Mouse (Mus musculus): ENCODE data around the gene Tmem214.

Gene Tmem214

DNA sequence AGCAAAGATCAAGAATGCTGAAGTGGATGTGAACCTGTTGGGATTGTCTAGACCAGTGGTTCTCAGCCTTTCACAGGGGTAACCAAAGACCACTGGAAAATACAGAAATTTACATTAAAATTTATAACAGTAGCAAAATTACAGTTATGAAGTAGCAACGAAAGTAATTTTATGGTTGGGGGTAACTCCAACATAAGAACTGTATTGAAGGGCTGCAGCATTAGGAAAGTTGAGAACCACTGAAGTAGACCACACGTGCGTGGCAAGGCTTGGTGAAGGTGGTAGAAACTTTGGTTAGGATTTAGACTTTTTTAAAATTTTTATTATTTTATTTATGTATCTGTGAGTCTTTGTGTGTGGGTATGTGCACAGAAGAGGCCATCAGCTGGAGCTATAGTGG is at the start of gene Tmem214:
Gene Tmem214, plus strand, starts transcription at position 301 of the 400 bp plus-strand sequence.
- no peak for DNase-seq (ENCODE audit: inconsistent ontology term)

- no peak for DNase-seq (ENCODE audit: inconsistent ontology term)
Observed at GRCm38 (mm10) chr5:30818758-30819309, 49.0 kb upstream of the Tmem214 start.

- no peak for DNase-seq (ENCODE audit: inconsistent ontology term)
Observed at GRCm38 (mm10) chr5:30822689-30823088, 45.1 kb upstream of the Tmem214 start.

GRCm38 (mm10) chr5:30823091-30823490 is 44.7 kb upstream of the Tmem214 start:
- no peak for DNase-seq (ENCODE audit: inconsistent ontology term)

DNA sequence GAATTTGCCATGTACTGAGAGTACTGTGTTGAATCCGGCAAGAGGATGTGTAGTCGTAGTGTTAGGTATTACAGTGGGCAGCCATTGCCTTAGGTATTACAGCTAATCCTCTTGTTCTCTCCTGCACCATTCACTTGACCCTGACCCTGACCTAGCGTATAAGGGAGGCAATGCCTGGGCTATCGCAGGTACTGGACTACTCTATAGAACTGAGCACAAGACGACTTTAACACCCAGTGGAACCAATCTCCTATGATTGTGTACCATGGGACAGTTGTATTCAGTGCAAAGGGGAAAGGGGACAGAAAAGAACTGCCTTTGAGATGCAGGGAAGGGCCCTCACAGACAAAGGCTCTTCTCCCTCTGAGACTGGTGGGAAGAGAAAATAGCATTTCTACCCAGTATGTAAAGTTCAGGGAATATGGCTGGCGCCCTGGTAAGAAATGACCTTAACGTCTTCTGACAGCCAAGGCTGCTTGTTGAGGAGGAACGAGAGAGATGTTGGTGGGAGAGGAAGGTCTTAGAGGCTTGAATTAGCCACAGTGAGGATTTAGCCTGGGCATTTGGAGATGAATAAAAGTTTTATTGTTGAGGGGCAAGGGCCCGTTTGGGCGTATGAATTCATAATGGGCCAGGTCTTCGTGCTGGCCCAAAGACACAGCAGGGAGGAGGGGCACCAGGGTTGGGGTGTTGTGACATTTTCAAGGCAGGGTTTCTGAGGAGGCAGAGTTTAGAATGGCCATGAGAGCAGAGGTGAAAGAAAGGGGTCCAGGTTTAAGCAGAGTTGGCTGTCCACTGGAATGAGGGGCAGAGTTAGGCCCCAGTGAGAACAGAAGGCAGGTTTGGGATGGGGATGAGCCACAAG is 43.5 kb upstream of the Tmem214 start:
- DNase-seq (ENCODE audit: inconsistent ontology term) = no peak

GRCm38 (mm10) chr5:30825166-30825565 is 42.6 kb upstream of the Tmem214 start:
- no peak for DNase-seq (ENCODE audit: inconsistent ontology term)

GRCm38 (mm10) chr5:30825821-30826220 is 42.0 kb upstream of the Tmem214 start:
- no peak for DNase-seq (ENCODE audit: inconsistent ontology term)

DNA sequence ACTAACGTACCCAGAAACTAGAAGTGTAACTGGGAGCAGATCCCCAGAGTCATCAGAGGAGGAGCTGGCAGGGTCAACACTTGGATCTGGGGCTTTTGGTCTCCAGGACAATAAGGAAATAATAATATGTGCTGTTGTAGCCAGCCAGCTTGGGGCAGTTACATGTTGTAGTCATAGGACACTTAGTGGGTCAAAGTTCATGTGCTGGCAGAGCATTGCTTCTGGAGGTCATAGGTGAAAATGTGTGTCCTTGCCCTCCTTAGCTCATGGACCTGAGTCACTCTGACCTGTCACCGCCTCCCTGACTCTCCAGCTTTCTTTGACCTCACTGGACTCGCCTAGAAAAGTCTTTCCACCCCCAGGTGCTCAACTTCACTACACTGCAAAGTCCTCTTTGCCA is 34.4 kb upstream of the Tmem214 start:
- DNase-seq (ENCODE audit: inconsistent ontology term) = no peak

DNA sequence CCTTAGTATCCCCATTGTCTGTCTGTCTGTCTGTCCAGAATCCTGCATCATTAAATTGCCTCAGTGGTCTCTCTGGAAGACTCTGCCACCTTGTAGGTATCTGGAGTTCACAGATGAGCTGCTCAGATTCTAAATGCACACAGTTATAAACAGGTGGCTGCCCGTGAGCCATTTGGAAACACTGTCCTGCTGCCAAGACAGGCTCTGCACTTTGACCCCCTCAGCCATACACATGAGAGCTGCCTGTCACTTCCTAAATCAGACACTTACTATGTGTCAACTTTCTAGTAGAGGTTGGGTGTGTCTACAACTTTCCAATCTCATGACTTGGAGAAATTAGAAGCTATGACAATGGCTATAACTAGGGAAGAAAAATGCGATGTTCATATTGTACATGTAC is 28.1 kb upstream of the Tmem214 start:
- no peak for DNase-seq (ENCODE audit: inconsistent ontology term)

DNA sequence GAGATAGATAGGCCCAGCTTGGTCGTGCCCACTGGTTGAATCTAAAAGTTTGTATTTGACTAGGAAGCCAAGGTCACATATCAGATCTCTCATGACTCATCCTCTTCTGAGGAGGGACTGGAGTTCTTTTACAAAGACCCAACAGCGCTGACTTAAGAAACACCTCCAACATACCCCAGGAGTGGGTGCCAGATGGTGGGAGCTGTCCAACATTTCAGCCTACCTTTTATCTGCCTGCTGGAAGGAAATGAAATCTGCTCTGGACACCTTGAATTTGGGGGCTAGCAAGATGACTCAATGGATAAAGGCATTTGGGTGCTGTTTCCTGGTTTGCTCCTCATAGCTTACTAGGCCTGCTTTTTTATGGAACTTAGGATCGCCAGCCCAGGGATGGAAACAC is 25.9 kb upstream of the Tmem214 start:
- DNase-seq (ENCODE audit: inconsistent ontology term) = no peak

DNA sequence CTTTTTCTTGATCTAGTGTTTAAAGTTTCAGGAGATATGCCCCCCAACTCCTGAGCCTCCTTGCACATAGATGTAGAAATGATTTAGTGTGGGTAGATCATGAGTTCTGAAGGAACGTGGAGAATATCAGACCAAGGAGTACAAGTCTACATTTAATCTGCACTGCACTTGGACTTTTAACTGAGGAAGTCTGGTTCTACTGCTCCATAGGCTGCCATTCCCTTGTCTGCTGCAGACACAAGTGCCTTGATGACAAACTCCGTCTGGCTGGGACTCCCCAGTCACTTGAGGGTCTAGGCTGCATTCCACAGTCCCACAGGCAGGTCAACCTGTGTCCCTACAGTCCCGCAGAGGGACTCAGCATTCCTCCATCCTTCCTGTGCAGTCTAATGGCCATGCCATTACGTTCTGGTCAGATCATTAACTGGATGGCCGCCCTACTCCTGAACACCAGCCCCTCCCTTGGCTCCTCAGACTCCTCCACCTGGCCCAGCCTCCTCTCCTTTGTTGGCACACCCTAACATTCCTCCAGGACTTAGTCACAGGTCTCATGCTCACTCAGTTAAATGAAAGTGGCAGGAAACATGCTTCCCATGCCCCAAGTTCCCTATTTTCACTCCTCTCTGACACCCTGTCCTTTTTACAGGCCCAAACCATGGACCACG is 17.8 kb upstream of the Tmem214 start:
- DNase-seq (ENCODE audit: inconsistent ontology term) = peak; percentile 92

DNA sequence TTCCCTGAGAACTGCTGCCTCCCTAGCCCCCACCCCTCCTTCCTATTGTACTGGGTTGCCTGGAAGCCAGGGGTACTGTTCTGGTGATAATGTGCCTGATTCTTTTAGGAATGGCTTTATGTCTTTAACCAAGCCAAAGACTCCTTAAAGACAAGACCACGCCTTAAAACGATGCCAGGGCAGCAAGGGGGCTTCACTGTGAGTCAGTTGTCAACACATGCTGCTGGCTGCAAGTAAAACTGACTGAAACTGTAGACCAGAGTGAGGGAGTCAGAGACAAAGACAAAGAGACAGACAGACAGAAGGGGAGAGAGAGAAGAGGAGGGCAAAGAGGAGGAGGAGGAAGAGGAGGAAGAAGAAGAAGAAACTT is 17.3 kb upstream of the Tmem214 start:
- no peak for DNase-seq (ENCODE audit: inconsistent ontology term)

DNA sequence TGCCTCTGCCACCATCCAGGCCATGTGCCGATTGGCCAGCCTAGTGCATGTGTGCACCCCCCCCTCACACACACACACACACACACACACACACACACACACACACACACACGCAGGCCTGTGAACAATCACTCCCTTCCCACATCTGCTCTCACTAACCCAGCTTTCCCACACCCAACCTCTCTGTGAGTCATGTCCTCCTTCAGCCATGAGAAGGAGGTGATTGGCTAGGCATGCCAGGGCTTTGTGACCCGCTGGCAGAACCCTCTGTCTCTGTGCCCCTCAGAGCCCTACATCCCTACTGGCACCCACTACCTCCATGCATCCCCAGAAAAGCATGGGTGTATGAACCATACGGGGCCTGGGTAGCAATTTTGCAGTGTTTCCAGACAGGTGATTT is 14.3 kb upstream of the Tmem214 start:
- DNase-seq (ENCODE audit: inconsistent ontology term) = no peak

- no peak for DNase-seq (ENCODE audit: inconsistent ontology term)
Observed at GRCm38 (mm10) chr5:30855674-30856073, 12.1 kb upstream of the Tmem214 start.

DNA sequence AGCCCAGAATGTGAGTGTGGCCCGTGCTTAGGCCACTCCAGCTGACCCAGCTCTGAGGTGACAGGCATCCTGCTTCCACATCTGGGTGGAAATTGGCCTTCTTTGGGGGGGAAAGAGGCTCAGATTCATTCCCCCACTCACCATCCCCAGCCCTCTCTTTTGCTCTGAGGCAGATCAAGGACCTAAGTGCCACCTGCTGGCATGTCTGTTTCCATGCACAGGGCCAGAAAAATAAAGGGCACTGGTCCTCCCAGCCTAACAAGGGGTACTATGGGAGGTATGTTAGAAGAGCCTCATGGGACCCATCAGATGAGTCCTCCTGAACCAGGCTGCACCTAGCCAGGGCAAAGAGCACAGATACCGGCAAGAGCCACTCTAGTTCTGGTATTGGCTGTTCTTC is 11.7 kb upstream of the Tmem214 start:
- no peak for DNase-seq (ENCODE audit: inconsistent ontology term)

- DNase-seq (ENCODE audit: inconsistent ontology term) = no peak
Observed at GRCm38 (mm10) chr5:30863852-30864251, 4.0 kb upstream of the Tmem214 start.

GRCm38 (mm10) chr5:30864322-30864721 is 3.5 kb upstream of the Tmem214 start:
- DNase-seq (ENCODE audit: inconsistent ontology term) = no peak

- DNase-seq (ENCODE audit: inconsistent ontology term) = no peak
Observed at GRCm38 (mm10) chr5:30866871-30867270, 941 bp upstream of the Tmem214 start.

DNA sequence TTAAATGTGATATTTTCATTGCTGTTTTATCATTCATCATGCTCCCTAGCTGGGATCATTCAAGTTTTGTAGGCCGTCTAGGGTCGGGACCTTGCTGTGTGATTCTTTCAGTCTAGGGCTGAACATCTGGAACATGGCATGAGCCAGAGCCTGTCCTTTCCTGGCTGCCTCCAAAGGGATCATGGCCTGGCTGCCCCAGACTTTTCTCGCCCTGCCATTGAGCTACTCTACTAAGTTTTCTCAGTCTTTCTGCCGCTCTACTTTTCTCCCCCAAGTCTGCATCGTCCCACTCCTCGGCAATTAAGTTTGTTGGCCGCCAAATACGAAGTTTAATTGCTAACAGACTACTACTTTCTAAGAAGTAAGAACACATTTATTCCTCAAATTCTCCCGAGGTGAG is 1.2 kb downstream of the Tmem214 start:
- DNase-seq (ENCODE audit: inconsistent ontology term) = no peak

GRCm38 (mm10) chr5:30869405-30870130 is 1.8 kb downstream of the Tmem214 start:
- peak; percentile 91 for DNase-seq (ENCODE audit: inconsistent ontology term)

GRCm38 (mm10) chr5:30870131-30870406 is 2.3 kb downstream of the Tmem214 start:
- no peak for DNase-seq (ENCODE audit: inconsistent ontology term)

DNA sequence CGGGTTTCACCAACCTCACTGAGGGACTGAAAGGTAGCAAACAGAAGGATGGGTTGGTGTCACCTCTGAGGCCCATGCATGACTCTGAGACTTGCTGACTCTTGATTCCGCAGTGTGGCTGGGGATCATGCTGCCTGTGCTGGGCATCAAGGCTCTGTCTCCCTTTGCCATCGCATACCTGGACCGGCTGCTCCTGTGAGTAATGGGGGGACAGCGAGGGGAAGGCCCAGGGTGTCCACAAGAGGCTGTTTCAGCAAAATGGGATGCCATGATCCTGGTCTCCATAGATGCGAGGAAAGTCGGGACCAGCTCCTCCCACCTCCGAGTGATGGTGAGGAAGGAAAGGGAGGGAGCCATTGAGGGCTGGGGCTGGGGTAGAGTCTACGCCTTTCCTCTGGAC is 4.8 kb downstream of the Tmem214 start:
- no peak for DNase-seq (ENCODE audit: inconsistent ontology term)

DNA sequence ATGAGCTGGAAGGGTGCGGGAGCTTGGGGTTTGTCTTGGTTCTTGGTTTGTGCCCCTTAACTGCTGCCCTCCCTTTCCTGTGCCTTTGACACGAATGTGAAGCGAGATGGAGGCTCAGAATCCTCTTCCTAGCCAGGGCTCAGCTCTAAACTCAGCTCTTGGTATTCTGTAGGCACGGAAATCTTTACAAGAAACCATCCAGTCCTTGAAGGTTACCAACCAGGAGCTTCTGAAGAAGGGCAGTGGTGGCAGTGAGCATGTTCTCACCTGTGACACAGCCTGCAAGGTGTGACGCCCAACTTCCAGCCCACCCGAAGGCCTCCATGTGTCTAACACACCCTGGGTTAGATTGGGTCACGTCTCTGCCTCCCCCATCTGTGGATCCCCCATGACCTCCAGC is 6.6 kb downstream of the Tmem214 start:
- DNase-seq (ENCODE audit: inconsistent ontology term) = no peak
